Mouse (Mus musculus) cerebellum, adult 2 months (tissue): ENCODE measurements around the gene Coro1a. TPM values are rescaled to one million over a fixed set of nuclear protein-coding genes. Genes with fewer than 3 reads are reported as not detected.

Source experiments
- DNase-seq, 2 experiments: peaks; one replicate each; pipeline ENCODE4 v3.0.0; 2021
- H3K27ac ChIP-seq: fragments of 200-500 bp; 2 replicates; pipeline ENCODE4 v1.5.1; 2012; ENCODE audit warnings: low read length, control low read depth, inconsistent platforms; ENCODE audit not compliant: insufficient read depth
- H3K27me3 ChIP-seq: fragments of 200-500 bp; 2 replicates; pipeline ENCODE4 v1.6.1; 2012; ENCODE audit warnings: inconsistent platforms, mild to moderate bottlenecking, low read length, moderate library complexity; ENCODE audit not compliant: control insufficient read depth, insufficient read depth
- H3K4me1 ChIP-seq: fragments of 200-500 bp; 2 replicates; pipeline ENCODE4 v1.6.1; 2011; ENCODE audit warnings: low read length; ENCODE audit not compliant: control insufficient read depth, insufficient read depth
- H3K4me3 ChIP-seq: fragments of 200-500 bp; replicated peaks from 2 replicates; pipeline ENCODE3; 2011; ENCODE audit warnings: mild to moderate bottlenecking, low read depth, low read length, control low read depth; ENCODE audit not compliant: insufficient read depth
- CTCF ChIP-seq: fragments of 200-500 bp; IDR thresholded peaks from 2 replicates; pipeline ENCODE4 v1.5.1; 2011; ENCODE audit warnings: low read depth, mild to moderate bottlenecking, control low read depth, low read length, moderate library complexity, borderline replicate concordance; ENCODE audit not compliant: insufficient read depth
- POLR2A ChIP-seq: fragments of 200-500 bp; IDR thresholded peaks from 2 replicates; pipeline ENCODE4 v1.6.1; 2011; ENCODE audit warnings: low read length, control low read depth, borderline replicate concordance; ENCODE audit not compliant: insufficient read depth
- WGBS: fragments of 180-500 bp; shearing (Covaris S2); methylation state at CpG from one replicate; pipeline ENCODE4 v1.1.7; 2018; 5-methylcytosine and 5-hydroxymethylcytosine counted together
- polyA plus RNA-seq: library from polyadenylated mRNA; depleted of rRNA; stranded (reverse); fragments of >200 nt; gene quantifications from 2 replicates; pipeline ENCODE4 v1.2.3, GENCODE M21; 2012; rRNA removed

Coro1a gene
- polyA plus RNA-seq, 1 experiment, result 110 TPM

- TF ChIP-seq POLR2A, result no peak
- Histone ChIP-seq H3K27me3 (no peaks in the 10 kb centered on the region), H3K27ac (no peak overlapping the region), H3K4me1 (no peaks in the 10 kb centered on the region), H3K4me3 (no peak overlapping the region)
- no peak for DNase-seq
- 75% methylated on average over 8 of the region's 8 CpGs for WGBS
These were observed 43.9 kb downstream of the Coro1a start for GRCm38 (mm10) chr7:126663646-126664045.

GRCm38 (mm10) chr7:126659771-126660170, 47.8 kb downstream of the Coro1a start:
- no peak for TF ChIP-seq CTCF
- TF ChIP-seq POLR2A, result no peak
- Histone ChIP-seq H3K27ac (no peak overlapping the region), H3K4me3 (no peak overlapping the region), H3K27me3 (no peaks in the 10 kb centered on the region), H3K4me1 (no peaks in the 10 kb centered on the region)
- no peak for DNase-seq
- WGBS, result 92% methylated on average over 3 of the region's 3 CpGs

- DNase-seq, result no peak
- no peak for TF ChIP-seq POLR2A
- TF ChIP-seq CTCF, result no peak
- Histone ChIP-seq H3K4me3 (no peak overlapping the region), H3K4me1 (no peaks in the 10 kb centered on the region), H3K27ac (no peak overlapping the region), H3K27me3 (no peaks in the 10 kb centered on the region)
- WGBS, result 95% methylated on average over 1 of the region's 1 CpGs
These were observed 50.1 kb downstream of the Coro1a start for GRCm38 (mm10) chr7:126657522-126657921.

- 91% methylated on average over 3 of the region's 3 CpGs for WGBS
- Histone ChIP-seq H3K27me3 (no peaks in the 10 kb centered on the region), H3K4me1 (no peaks in the 10 kb centered on the region), H3K4me3 (no peak overlapping the region), H3K27ac (no peak overlapping the region)
- DNase-seq, result no peak
- TF ChIP-seq POLR2A (no peak), CTCF (no peak)
These were observed 51.9 kb downstream of the Coro1a start for GRCm38 (mm10) chr7:126655695-126656094.

GRCm38 (mm10) chr7:126653991-126654390, 53.6 kb downstream of the Coro1a start:
- 94% methylated on average over 2 of the region's 2 CpGs for WGBS
- TF ChIP-seq CTCF (no peak), POLR2A (no peak)
- DNase-seq, result no peak
- no peaks in the 10 kb centered on the region for H3K4me1 ChIP-seq
- H3K4me3 ChIP-seq, result no peak overlapping the region
- H3K27ac ChIP-seq, result no peak overlapping the region
- no peaks in the 10 kb centered on the region for H3K27me3 ChIP-seq

- 92% methylated on average over 2 of the region's 2 CpGs for WGBS
- Histone ChIP-seq H3K4me1 (no peaks in the 10 kb centered on the region), H3K4me3 (no peak overlapping the region), H3K27me3 (no peaks in the 10 kb centered on the region), H3K27ac (no peak overlapping the region)
- DNase-seq, result no peak
- no peak for TF ChIP-seq CTCF
- no peak for TF ChIP-seq POLR2A
These were observed 56.7 kb downstream of the Coro1a start for GRCm38 (mm10) chr7:126650852-126651251.

Other genes starting within 250 kb of the Coro1a start
- 0.38 and 0.46 TPM in 2 replicates for gene Atp2a1, start 244.7 kb downstream of the Coro1a start, polyA plus RNA-seq
- 69.0 and 69.5 TPM in 2 replicates for gene Sh2b1, start 232.4 kb downstream of the Coro1a start, polyA plus RNA-seq
- 123 and 124 TPM in 2 replicates for gene Tufm, start 220.4 kb downstream of the Coro1a start, polyA plus RNA-seq
- 139 and 154 TPM in 2 replicates for gene Atxn2l, start 204.3 kb downstream of the Coro1a start, polyA plus RNA-seq
- gene Eif3c, start 141.4 kb downstream of the Coro1a start, polyA plus RNA-seq, result 115 and 116 TPM in 2 replicates
- 0.87 and 0.98 TPM in 2 replicates for gene Apobr, start 122.8 kb downstream of the Coro1a start, polyA plus RNA-seq
- 38.1 and 44.2 TPM in 2 replicates for gene Cln3, start 122.0 kb downstream of the Coro1a start, polyA plus RNA-seq
- not detected in 2 replicates for gene Il27, start 112.8 kb downstream of the Coro1a start, polyA plus RNA-seq
- gene Nupr1, start 76.9 kb downstream of the Coro1a start, polyA plus RNA-seq, result 9.3 and 10.6 TPM in 2 replicates
- gene Sgf29, start 58.5 kb downstream of the Coro1a start, polyA plus RNA-seq, result 45.4 and 45.5 TPM in 2 replicates
- gene Sult1a1, start 31.4 kb downstream of the Coro1a start, polyA plus RNA-seq, result 6.4 and 10.6 TPM in 2 replicates
- 51.0 and 61.6 TPM in 2 replicates for gene Bola2, start 12.4 kb downstream of the Coro1a start, polyA plus RNA-seq
- gene Slx1b, start 12.0 kb downstream of the Coro1a start, polyA plus RNA-seq, result 39.6 and 40.3 TPM in 2 replicates
- 212 and 229 TPM in 2 replicates for gene Mapk3, start 51.8 kb upstream of the Coro1a start, polyA plus RNA-seq
- 6.0 and 8.0 TPM in 2 replicates for gene Gdpd3, start 58.5 kb upstream of the Coro1a start, polyA plus RNA-seq
- 628 and 636 TPM in 2 replicates for gene Ypel3, start 69.2 kb upstream of the Coro1a start, polyA plus RNA-seq
- gene Tbx6, start 73.7 kb upstream of the Coro1a start, polyA plus RNA-seq, result 2.2 TPM in 2 replicates
- gene Ppp4c, start 84.7 kb upstream of the Coro1a start, polyA plus RNA-seq, result 110 and 119 TPM in 2 replicates
- 193 and 196 TPM in 2 replicates for gene Fam57b, start 89.9 kb upstream of the Coro1a start, polyA plus RNA-seq
- gene 4930451I11Rik, start 123.9 kb upstream of the Coro1a start, polyA plus RNA-seq, result not detected in 2 replicates
- 9.7 and 12.1 TPM in 2 replicates for gene Doc2a, start 139.6 kb upstream of the Coro1a start, polyA plus RNA-seq
- gene Hirip3, start 154.2 kb upstream of the Coro1a start, polyA plus RNA-seq, result 60.9 and 63.1 TPM in 2 replicates
- 67.3 and 67.6 TPM in 2 replicates for gene Ino80e, start 154.6 kb upstream of the Coro1a start, polyA plus RNA-seq
- 107 and 108 TPM in 2 replicates for gene Taok2, start 176.9 kb upstream of the Coro1a start, polyA plus RNA-seq
- gene Tmem219, start 215.1 kb upstream of the Coro1a start, polyA plus RNA-seq, result 29.8 and 37.5 TPM in 2 replicates
- 130 and 140 TPM in 2 replicates for gene Kctd13, start 221.1 kb upstream of the Coro1a start, polyA plus RNA-seq
- gene Asphd1, start 241.8 kb upstream of the Coro1a start, polyA plus RNA-seq, result 41.8 and 42.4 TPM in 2 replicates
- gene Sez6l2, start 242.8 kb upstream of the Coro1a start, polyA plus RNA-seq, result 359 and 364 TPM in 2 replicates